Mouse (Mus musculus) liver, adult 2 months (tissue): ENCODE measurements around the gene Gda.

Experiments used
- CTCF ChIP-seq: fragments of 200-500 bp; IDR thresholded peaks from 2 replicates; pipeline ENCODE4 v1.5.1; 2011; ENCODE audit warnings: low read depth, low read length, control low read depth
- POLR2A ChIP-seq: fragments of 200-500 bp; IDR thresholded peaks from 2 replicates; pipeline ENCODE4 v1.6.1; 2011; ENCODE audit warnings: low read length, control low read depth; ENCODE audit not compliant: insufficient read depth; ENCODE audit errors: extremely low read depth

DNA sequence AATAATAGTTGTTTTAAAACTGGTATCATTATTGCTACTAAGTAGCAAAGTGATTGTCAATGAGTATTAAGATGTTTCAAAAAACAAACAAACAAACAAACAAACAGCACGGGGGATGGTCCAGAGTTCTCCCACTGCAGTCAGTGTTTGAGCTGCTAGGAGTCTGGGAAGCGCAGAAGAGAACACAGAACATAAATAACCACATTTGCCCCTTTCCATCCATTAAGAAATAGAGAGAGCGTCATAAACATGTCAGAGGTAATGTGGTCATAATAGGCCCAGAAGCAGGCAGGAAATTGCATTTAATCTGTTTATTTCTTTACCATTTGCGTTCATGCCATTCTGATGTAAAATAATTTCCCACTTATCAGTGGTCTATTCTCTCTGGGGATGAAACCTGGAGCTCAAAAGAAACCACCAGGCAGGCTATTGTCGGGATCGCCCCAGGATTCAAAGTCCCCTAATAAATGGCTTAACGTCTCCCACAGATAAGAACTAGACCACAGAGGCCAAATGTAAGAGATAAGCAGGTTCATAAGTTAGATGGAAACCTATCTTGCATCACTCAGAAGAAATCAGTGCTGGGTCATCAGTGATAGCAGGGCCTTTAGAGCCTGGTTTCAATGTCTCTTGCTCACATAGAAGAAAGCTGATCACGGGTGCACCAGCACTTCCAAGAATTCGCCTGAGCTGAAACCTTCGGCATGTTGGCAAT lies 20.7 kb upstream of the Gda start:
- TF ChIP-seq CTCF (no peak), POLR2A (no peak)
